ENCODE assay signal across 12 mouse cellular contexts in the genomic region with DNA sequence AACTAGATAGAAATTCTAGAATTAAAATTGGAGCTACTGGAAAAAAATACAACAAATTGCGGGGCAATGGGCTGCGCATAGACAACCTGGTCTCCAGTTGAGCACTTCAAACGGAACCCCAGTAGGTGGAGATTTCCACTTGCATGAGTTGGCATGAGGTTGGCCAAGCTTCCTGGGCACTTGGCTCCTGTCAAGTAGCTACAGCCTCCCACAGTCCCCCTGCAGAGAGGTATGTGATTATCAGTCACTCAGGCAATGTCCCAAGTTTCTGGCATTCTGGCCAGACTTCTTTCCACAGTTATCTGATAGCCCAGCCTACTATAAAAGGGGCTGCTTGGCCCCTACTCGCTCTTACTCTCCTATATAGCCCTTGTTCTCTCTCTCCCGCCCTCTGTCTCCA.
"Had no signal": no experiment of that assay in that cellular context is flagged by ENCODE, and none has a peak within 500 bp of the region (broad histone marks: within the 10 kb centered on the region; RNA-seq: fewer than 3 reads in every experiment).

No protein-coding gene starts in this region.

- DNase-seq: gastrocnemius, postnatal 14 days; gastrocnemius, postnatal 36 days; heart, adult 2 months; heart, postnatal 14 days; heart, postnatal 36 days; kidney, adult 11 months; kidney, adult 2 months; kidney, adult 9 months; kidney, postnatal 14 days; kidney, postnatal 36 days; layer of hippocampus, adult 9-11 months; layer of hippocampus, postnatal 36 days had no signal
